Mouse (Mus musculus): ENCODE results near the gene Tnks2. TPM values are rescaled to one million over a fixed set of nuclear protein-coding genes. Genes with fewer than 3 reads are reported as not detected.

The Tnks2 gene
- total RNA-seq, 4 experiments from 2014 or later: 113 to 120 (median 119) TPM

- DNase-seq (ENCODE audit: low spot score in 2 of 2): no peak
Observed at GRCm38 (mm10) chr19:36932097-36932496, 98.1 kb downstream of the Tnks2 start.

DNA sequence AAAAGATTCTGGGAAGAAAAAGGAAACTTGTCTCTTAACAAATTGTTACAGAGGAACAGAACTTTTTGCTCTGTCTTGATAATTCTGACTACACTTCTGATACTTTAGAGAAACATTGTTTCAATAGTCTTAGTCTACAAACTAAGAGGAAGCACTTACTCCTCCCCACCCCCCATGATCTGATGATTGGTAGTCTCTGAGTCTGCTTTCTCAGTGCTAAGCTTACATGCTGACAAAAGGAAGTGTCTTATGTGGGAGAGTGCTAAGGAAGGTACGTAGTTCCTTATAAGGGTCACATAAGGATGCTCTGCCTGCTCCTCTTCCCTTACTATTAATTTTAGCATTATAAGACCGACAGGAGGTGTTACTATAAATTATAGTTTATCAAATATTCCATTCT, 98.6 kb downstream of the Tnks2 start:
- no peak for DNase-seq (ENCODE audit: low spot score in 2 of 2)

- DNase-seq (ENCODE audit: low spot score in 2 of 2): no peak
Observed at GRCm38 (mm10) chr19:36936285-36936684, 102.3 kb downstream of the Tnks2 start.

DNA sequence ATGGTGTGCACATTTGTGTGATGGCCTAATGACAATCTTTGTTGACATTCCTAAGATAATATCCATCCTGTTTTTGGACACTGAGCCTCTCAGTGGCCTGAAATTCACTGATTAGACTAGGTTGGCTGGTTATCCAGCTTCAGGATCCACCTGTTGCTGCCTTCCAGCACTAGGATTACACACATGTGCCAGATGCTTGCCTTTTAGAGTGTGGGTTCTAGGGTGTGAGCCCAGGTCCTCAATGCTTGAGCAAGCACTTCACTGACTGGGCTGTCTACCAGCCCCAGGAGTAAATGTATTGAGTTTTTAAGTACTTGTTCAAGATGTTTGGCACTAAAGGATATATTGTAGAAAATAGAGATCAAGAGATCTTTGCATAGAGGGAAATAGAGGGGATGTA, 104.0 kb downstream of the Tnks2 start:
- no peak for DNase-seq (ENCODE audit: low spot score in 2 of 2)

GRCm38 (mm10) chr19:36940064-36940463, 106.0 kb downstream of the Tnks2 start:
- DNase-seq (ENCODE audit: low spot score in 2 of 2): no peak

Other genes starting within 250 kb of the Tnks2 start
- gene Ppp1r3c, start 97.6 kb upstream of the Tnks2 start, total RNA-seq (2022): 10 to 100 TPM; 54.6 to 70.2 (median 64.5) TPM
- gene Fgfbp3, start 85.4 kb downstream of the Tnks2 start, total RNA-seq (2022): 1 to 10 TPM; 6.0 to 8.2 (median 6.4) TPM
- 10 to 100 TPM; 21.4 to 34.2 (median 25.7) TPM for gene Btaf1, start 91.8 kb downstream of the Tnks2 start, total RNA-seq (2022)

Data from layer of hippocampus, adult 8-10 months (tissue).